Mouse (Mus musculus): ENCODE results near the gene Hsh2d. TPM values are rescaled to one million over a fixed set of nuclear protein-coding genes. Genes with fewer than 3 reads are reported as not detected.

Gene Hsh2d
- total and polyA plus RNA-seq, 3 experiments, result 0.16 to 2.2 TPM; not detected in 1

- no peak for DNase-seq (ENCODE audit: low spot score)
- TF ChIP-seq GATA2 (IDR thresholded peaks at IDR 0.05; ENCODE audit: borderline replicate concordance, low read depth, low read length) (no peak), CTCF (IDR thresholded peaks at IDR 0.05; ENCODE audit: low read depth, low read length) (peak; percentile 60)
Observed at GRCm38 (mm10) chr8:72215060-72215459, 25.6 kb downstream of the Hsh2d start.

GRCm38 (mm10) chr8:72215871-72216270 is 26.4 kb downstream of the Hsh2d start:
- no peaks in the 10 kb centered on the region for H3K9me3 ChIP-seq (replicated peaks)
- H3K4me3 ChIP-seq (ENCODE audit: low read depth, low read length), result no peak overlapping the region
- DNase-seq (ENCODE audit: low spot score) (no peak), ATAC-seq (ENCODE audit: extremely low read depth, insufficient number of reproducible peaks, low FRiP score, poor library complexity, severe bottlenecking) (no peak)
- H3K36me3 ChIP-seq (replicated peaks), result peaks cover 3% of the 10 kb centered on the region
- peaks cover 40% of the 10 kb centered on the region for H3K4me1 ChIP-seq (ENCODE audit: insufficient read depth, low read depth, low read length)
- H3K27me3 ChIP-seq (ENCODE audit: insufficient read depth, low read length), result peaks cover 27% of the 10 kb centered on the region
- TF ChIP-seq TAL1 (conservative IDR thresholded peaks at IDR 0.05; ENCODE audit: low read depth, low read length) (no peak), GATA1 (IDR thresholded peaks at IDR 0.05; ENCODE audit: borderline replicate concordance, low read length) (no peak), GATA2 (IDR thresholded peaks at IDR 0.05; ENCODE audit: borderline replicate concordance, low read depth, low read length) (no peak), POLR2AphosphoS5 (IDR thresholded peaks at IDR 0.05; ENCODE audit: insufficient replicate concordance, low read depth, low read length) (no peak), CTCF (IDR thresholded peaks at IDR 0.05; ENCODE audit: low read depth, low read length) (no peak)

More at GRCm38 (mm10) chr8:72215060-72215459, 25.6 kb downstream of the Hsh2d start:
- H3K27me3 ChIP-seq (ENCODE audit: insufficient read depth, low read length), result peaks cover 30% of the 10 kb centered on the region
- ATAC-seq (ENCODE audit: extremely low read depth, insufficient number of reproducible peaks, low FRiP score, poor library complexity, severe bottlenecking), result no peak
- H3K9me3 ChIP-seq (replicated peaks), result no peaks in the 10 kb centered on the region
- peaks cover 33% of the 10 kb centered on the region for H3K4me1 ChIP-seq (ENCODE audit: insufficient read depth, low read depth, low read length)
- no peaks in the 10 kb centered on the region for H3K36me3 ChIP-seq (replicated peaks)
- no peak overlapping the region for H3K4me3 ChIP-seq (ENCODE audit: low read depth, low read length)

DNA sequence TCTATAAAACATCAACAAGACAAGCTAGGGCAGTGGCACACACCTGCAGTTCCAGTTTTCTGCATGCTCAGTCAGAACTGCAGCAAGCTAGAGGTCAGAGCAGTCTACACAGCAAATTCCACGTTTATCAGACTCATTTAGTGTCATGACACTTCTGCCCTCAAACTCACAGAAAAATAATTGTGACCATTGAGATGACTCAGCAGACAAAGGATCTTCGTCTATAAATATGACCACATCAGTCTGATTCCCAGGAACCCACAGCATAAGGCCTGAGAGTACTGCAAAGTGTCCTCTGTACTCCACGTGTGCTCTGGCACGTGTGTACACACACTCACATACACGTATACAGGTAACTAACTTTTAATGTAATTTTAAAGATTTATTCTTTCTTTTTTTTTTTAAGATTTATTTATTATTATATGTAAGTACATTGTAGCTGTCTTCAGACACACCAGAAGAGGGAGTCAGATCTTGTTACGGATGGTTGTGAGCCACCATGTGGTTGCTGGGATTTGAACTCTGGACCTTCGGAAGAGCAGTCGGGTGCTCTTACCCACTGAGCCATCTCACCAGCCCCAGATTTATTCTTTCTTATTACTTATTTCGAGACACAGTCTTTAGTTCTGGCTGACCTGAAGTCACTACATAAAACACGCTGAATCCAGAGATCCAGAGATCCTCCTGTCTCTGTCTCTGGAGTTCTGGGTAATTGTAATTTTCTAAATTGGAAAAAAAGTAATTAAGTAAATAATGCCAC is 29.5 kb downstream of the Hsh2d start:
- H3K27me3 ChIP-seq (ENCODE audit: insufficient read depth, low read length), result peaks cover 7% of the 10 kb centered on the region; the same call in 1 of the 2 replicates
- DNase-seq (ENCODE audit: low spot score), result no peak
- no peak for ATAC-seq (ENCODE audit: extremely low read depth, insufficient number of reproducible peaks, low FRiP score, poor library complexity, severe bottlenecking)
- H3K4me3 ChIP-seq (ENCODE audit: low read depth, low read length), result peak overlapping the region; percentile 78
- H3K4me1 ChIP-seq (ENCODE audit: insufficient read depth, low read depth, low read length), result peaks cover 48% of the 10 kb centered on the region
- H3K9me3 ChIP-seq (replicated peaks), result no peaks in the 10 kb centered on the region
- peaks cover 32% of the 10 kb centered on the region for H3K36me3 ChIP-seq (replicated peaks)
- no peak for TF ChIP-seq POLR2AphosphoS5 (IDR thresholded peaks at IDR 0.05; ENCODE audit: insufficient replicate concordance, low read depth, low read length)
- TF ChIP-seq TAL1 (conservative IDR thresholded peaks at IDR 0.05; ENCODE audit: low read depth, low read length), result no peak
- TF ChIP-seq CTCF (IDR thresholded peaks at IDR 0.05; ENCODE audit: low read depth, low read length), result no peak
- TF ChIP-seq GATA2 (IDR thresholded peaks at IDR 0.05; ENCODE audit: borderline replicate concordance, low read depth, low read length), result no peak
- TF ChIP-seq GATA1 (IDR thresholded peaks at IDR 0.05; ENCODE audit: borderline replicate concordance, low read length), result no peak

GRCm38 (mm10) chr8:72219541-72220363 is 30.3 kb downstream of the Hsh2d start, which contains the start of gene Fam32a:
Gene Fam32a (plus strand): TSS chr8:72219730.
- ATAC-seq (ENCODE audit: extremely low read depth, insufficient number of reproducible peaks, low FRiP score, poor library complexity, severe bottlenecking) (peak; percentile 98), DNase-seq (ENCODE audit: low spot score) (peak; percentile 98)
- TF ChIP-seq POLR2AphosphoS5 (IDR thresholded peaks at IDR 0.05; ENCODE audit: insufficient replicate concordance, low read depth, low read length) (no peak), TAL1 (conservative IDR thresholded peaks at IDR 0.05; ENCODE audit: low read depth, low read length) (no peak), CTCF (IDR thresholded peaks at IDR 0.05; ENCODE audit: low read depth, low read length) (no peak), GATA1 (IDR thresholded peaks at IDR 0.05; ENCODE audit: borderline replicate concordance, low read length) (no peak), GATA2 (IDR thresholded peaks at IDR 0.05; ENCODE audit: borderline replicate concordance, low read depth, low read length) (no peak)
- H3K4me3 ChIP-seq (ENCODE audit: low read depth, low read length), result peak within 1 kb of the TSS; percentile 78
- H3K36me3 ChIP-seq (replicated peaks), result peaks cover 34% of the 10 kb centered on the region
- peaks cover 5% of the 10 kb centered on the region; the same call in 1 of the 2 replicates for H3K27me3 ChIP-seq (ENCODE audit: insufficient read depth, low read length)
- H3K4me1 ChIP-seq (ENCODE audit: insufficient read depth, low read depth, low read length), result peaks cover 48% of the 10 kb centered on the region
- no peaks in the 10 kb centered on the region for H3K9me3 ChIP-seq (replicated peaks)

DNA sequence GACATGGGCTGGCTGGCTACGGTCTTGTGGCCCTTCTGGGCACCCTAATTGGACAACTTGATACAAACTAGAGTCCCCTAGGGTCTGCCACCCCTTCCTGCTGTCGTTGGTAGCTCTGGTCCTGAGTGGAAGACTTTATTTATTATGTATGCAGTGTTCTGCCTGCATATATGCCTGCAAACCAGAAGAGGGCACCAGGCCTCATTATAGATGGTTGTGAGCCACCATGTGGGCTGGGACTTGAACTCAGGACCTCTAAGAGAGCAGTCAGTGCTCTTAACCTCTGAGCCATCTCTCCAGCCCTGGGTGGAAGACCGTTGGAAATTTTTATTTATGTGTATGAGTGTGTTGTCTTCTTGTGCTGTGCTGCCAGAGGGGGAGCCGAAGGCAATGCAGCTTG is 31.3 kb downstream of the Hsh2d start:
- TF ChIP-seq GATA2 (IDR thresholded peaks at IDR 0.05; ENCODE audit: borderline replicate concordance, low read depth, low read length) (no peak), TAL1 (conservative IDR thresholded peaks at IDR 0.05; ENCODE audit: low read depth, low read length) (no peak), CTCF (IDR thresholded peaks at IDR 0.05; ENCODE audit: low read depth, low read length) (no peak; the same call in 1 of the 2 replicates), POLR2AphosphoS5 (IDR thresholded peaks at IDR 0.05; ENCODE audit: insufficient replicate concordance, low read depth, low read length) (no peak)
- peak overlapping the region; percentile 78; the same call in 1 of the 2 replicates for H3K4me3 ChIP-seq (ENCODE audit: low read depth, low read length)
- DNase-seq (ENCODE audit: low spot score) (no peak), ATAC-seq (ENCODE audit: extremely low read depth, insufficient number of reproducible peaks, low FRiP score, poor library complexity, severe bottlenecking) (no peak)
- no peaks in the 10 kb centered on the region for H3K27me3 ChIP-seq (ENCODE audit: insufficient read depth, low read length)
- no peaks in the 10 kb centered on the region for H3K9me3 ChIP-seq (replicated peaks)
- H3K36me3 ChIP-seq (replicated peaks), result peaks cover 34% of the 10 kb centered on the region
- peaks cover 41% of the 10 kb centered on the region for H3K4me1 ChIP-seq (ENCODE audit: insufficient read depth, low read depth, low read length)

DNA sequence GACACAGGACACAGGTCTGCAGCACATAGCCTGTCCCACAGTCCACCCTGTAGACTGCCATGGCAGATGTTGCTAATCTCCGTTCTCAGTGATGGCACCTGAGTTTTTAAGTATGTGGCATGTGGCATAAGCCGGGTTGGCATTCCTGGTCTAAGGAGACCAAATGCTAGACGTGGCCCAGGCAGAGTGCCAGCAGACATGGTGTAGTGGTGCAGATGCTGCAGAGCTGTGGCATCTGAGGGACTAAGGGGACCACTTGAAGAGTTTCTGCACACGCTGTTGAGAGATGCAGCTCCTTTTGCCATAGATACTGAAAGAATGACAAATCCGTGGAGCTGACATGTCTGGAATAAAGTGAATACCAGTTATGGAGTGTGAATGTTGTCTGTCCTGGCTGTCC is 33.2 kb downstream of the Hsh2d start:
- Histone ChIP-seq H3K36me3 (replicated peaks) (peaks cover 34% of the 10 kb centered on the region), H3K27me3 (ENCODE audit: insufficient read depth, low read length) (no peaks in the 10 kb centered on the region), H3K9me3 (replicated peaks) (no peaks in the 10 kb centered on the region), H3K4me1 (ENCODE audit: insufficient read depth, low read depth, low read length) (peaks cover 31% of the 10 kb centered on the region), H3K4me3 (ENCODE audit: low read depth, low read length) (no peak overlapping the region)
- no peak for DNase-seq (ENCODE audit: low spot score)
- no peak for TF ChIP-seq GATA1 (IDR thresholded peaks at IDR 0.05; ENCODE audit: borderline replicate concordance, low read length)
- TF ChIP-seq GATA2 (IDR thresholded peaks at IDR 0.05; ENCODE audit: borderline replicate concordance, low read depth, low read length), result no peak
- TF ChIP-seq CTCF (IDR thresholded peaks at IDR 0.05; ENCODE audit: low read depth, low read length), result no peak
- TF ChIP-seq TAL1 (conservative IDR thresholded peaks at IDR 0.05; ENCODE audit: low read depth, low read length), result no peak
- no peak for TF ChIP-seq POLR2AphosphoS5 (IDR thresholded peaks at IDR 0.05; ENCODE audit: insufficient replicate concordance, low read depth, low read length)
- no peak for ATAC-seq (ENCODE audit: extremely low read depth, insufficient number of reproducible peaks, low FRiP score, poor library complexity, severe bottlenecking)

Data from G1E (cell line).